8 mouse cellular contexts compared by ENCODE assay signal in the genomic region with DNA sequence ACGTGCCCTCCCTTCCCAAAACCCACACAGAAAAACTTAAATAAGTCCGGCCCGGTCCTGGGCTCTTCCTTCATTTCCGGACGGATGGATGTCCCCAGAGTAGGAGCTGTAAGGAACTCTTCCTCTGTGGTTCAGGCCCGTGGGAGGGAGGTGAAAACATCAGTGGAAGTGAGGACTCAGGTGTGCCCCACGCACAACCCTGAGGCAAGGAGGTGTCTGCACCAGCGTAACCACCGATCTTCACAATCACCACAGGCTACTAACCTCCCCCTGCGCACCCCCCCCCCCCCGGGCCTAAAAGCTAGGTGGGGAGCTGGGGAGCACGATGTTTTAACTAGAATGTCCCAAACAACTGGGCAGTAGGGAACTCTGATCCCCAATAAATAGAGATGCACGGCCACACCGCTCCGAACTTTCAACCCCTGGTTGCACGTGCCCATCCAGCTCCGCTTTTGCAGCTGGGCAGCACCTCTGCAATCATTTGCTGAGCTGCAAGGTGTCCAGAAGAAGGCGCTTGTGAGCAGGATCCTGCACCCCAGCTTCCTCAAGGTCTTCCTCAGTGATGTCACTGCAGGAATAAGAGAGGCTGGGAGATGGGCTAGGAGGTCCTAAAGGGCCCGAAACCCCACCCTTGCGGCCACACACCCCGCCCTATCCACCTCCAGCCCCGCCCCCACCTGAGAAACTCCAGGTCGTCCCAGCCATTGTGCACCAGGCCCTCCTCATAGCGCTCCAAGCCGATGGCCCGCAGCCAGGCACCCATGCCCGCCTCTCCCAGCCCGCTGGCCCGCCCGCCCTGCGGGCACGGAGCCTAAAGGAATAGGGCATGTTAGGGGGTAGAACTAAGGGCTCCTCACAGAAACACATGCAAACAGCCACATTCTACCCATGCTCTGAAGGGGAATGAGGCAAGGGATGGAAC. TPM values are rescaled to one million over a fixed set of nuclear protein-coding genes. Genes with fewer than 3 reads are reported as not detected.
DNase-seq lines count a peak whose midpoint lies in the region; ATAC-seq and TF ChIP-seq lines count a peak whose summit lies in the region.
"Had no signal": no experiment of that assay in that cellular context is flagged by ENCODE, and none has a peak within 500 bp of the region (broad histone marks: within the 10 kb centered on the region; RNA-seq: fewer than 3 reads in every experiment).

No protein-coding gene starts in this region.

- H3K27ac ChIP-seq in bone marrow, adult 2 months (ENCODE audit: control insufficient read depth, insufficient read depth, low read depth, low read length, poor library complexity): no peak overlapping the region
- H3K27ac ChIP-seq in hindbrain, embryonic 15.5 days (replicated peaks): no peak overlapping the region
- no peak overlapping the region for H3K27ac ChIP-seq in liver, postnatal 0 days (ENCODE audit: low read depth)

- no peak for TF ChIP-seq POLR2A in bone marrow, adult 2 months (IDR thresholded peaks at IDR 0.05; ENCODE audit: borderline replicate concordance, control insufficient read depth, low read depth, low read length)

- DNase-seq in WW6 (ENCODE audit: low read depth, low spot score): peak; percentile 64
- peak; percentile 25 for DNase-seq in liver, postnatal 0 days
- peak; percentile 36 for DNase-seq in retina, postnatal 1 day
- no peak for DNase-seq in gastrocnemius, postnatal 4 days (ENCODE audit: low spot score in 2 of 2)

- H3K9me3 ChIP-seq in hindbrain, embryonic 15.5 days: no peaks in the 10 kb centered on the region
- no peaks in the 10 kb centered on the region for H3K9me3 ChIP-seq in liver, postnatal 0 days (ENCODE audit: low read length)

- WGBS in bone marrow, adult 2 months: 72% methylated on average over 32 of the region's 32 CpGs
- 31% methylated on average over 32 of the region's 32 CpGs for WGBS in hindbrain, embryonic 15.5 days
- 50% methylated on average over 32 of the region's 32 CpGs for WGBS in liver, postnatal 0 days (ENCODE audit: insufficient replicate concordance)

- ATAC-seq in hindbrain, embryonic 15.5 days (ENCODE audit: low FRiP score, low read depth): no peak
- ATAC-seq in liver, postnatal 0 days: no peak
- ATAC-seq in cerebellum, adult (ENCODE audit: insufficient number of reproducible peaks, low FRiP score, low TSS enrichment): no peak

- no peak overlapping the region for H3K4me3 ChIP-seq in bone marrow, adult 2 months (replicated peaks; ENCODE audit: control insufficient read depth, low read depth, low read length)
- H3K4me3 ChIP-seq in hindbrain, embryonic 15.5 days: no peak overlapping the region
- H3K4me3 ChIP-seq in liver, postnatal 0 days (ENCODE audit: low read depth, low read length): no peak overlapping the region

- H3K27me3 ChIP-seq in hindbrain, embryonic 15.5 days: peaks cover 59% of the 10 kb centered on the region
- peaks cover 53% of the 10 kb centered on the region for H3K27me3 ChIP-seq in liver, postnatal 0 days (ENCODE audit: insufficient read depth, low read length)

- H3K4me1 ChIP-seq in bone marrow, adult 2 months (ENCODE audit: control insufficient read depth, insufficient read depth, low read length): no peaks in the 10 kb centered on the region
- peaks cover 25% of the 10 kb centered on the region for H3K4me1 ChIP-seq in hindbrain, embryonic 15.5 days (replicated peaks)
- peaks cover 13% of the 10 kb centered on the region for H3K4me1 ChIP-seq in liver, postnatal 0 days (ENCODE audit: insufficient read depth)

- TF ChIP-seq CTCF in bone marrow, adult 2 months (IDR thresholded peaks at IDR 0.05; ENCODE audit: control insufficient read depth, insufficient read depth, low read length): 0 out of 2 replicates have a peak, but pooled peaks have one; percentile 13
- peak; percentile 44 for TF ChIP-seq CTCF in liver, postnatal 0 days (IDR thresholded peaks at IDR 0.05; ENCODE audit: low read depth)

- H3K4me2 ChIP-seq in hindbrain, embryonic 15.5 days: peak overlapping the region; percentile 17; the same call in 1 of the 2 replicates
- H3K4me2 ChIP-seq in liver, postnatal 0 days (ENCODE audit: low read depth, low read length): no peak overlapping the region

- no peak for TF ChIP-seq EP300 in liver, postnatal 0 days (IDR thresholded peaks at IDR 0.05; ENCODE audit: low read depth)

- H3K36me3 ChIP-seq in hindbrain, embryonic 15.5 days: no peaks in the 10 kb centered on the region
- peaks cover 10% of the 10 kb centered on the region; the same call in 1 of the 2 replicates for H3K36me3 ChIP-seq in liver, postnatal 0 days (replicated peaks; ENCODE audit: insufficient read depth, low read length)

- H3K9ac ChIP-seq in hindbrain, embryonic 15.5 days: no peak overlapping the region
- H3K9ac ChIP-seq in liver, postnatal 0 days (replicated peaks): no peak overlapping the region

RNA-seq across cellular contexts. Expression of a gene that starts 5.0 kb away (rescaled TPM):
- not detected in 2 replicates for polyA plus RNA-seq in bone marrow, adult 2 months (2011; ENCODE audit: insufficient read depth, insufficient read length, low replicate concordance, missing spikeins)
- polyA plus RNA-seq in hindbrain, embryonic 15.5 days (2015; fragmentation: Nextera tagmentation; extraction: Ambion mirVana): 1.5 and 2.3 TPM in 2 replicates
- not detected in 2 replicates for polyA plus RNA-seq in liver, postnatal 0 days (2015; fragmentation: Nextera tagmentation; extraction: Ambion mirVana)
- under 1 TPM; 0.26 to 0.27 TPM for total RNA-seq in gastrocnemius, postnatal 4 days (2021)
- total RNA-seq: common myeloid progenitor, adult 5-6 weeks had no signal

RNA-seq across cellular contexts. Expression of a gene that starts 14.9 kb away (rescaled TPM):
- polyA plus RNA-seq in bone marrow, adult 2 months (2011; ENCODE audit: insufficient read depth, insufficient read length, low replicate concordance, missing spikeins): 9.4 and 22.7 TPM in 2 replicates
- 17.2 and 18.2 TPM in 2 replicates for polyA plus RNA-seq in hindbrain, embryonic 15.5 days (2015; fragmentation: Nextera tagmentation; extraction: Ambion mirVana)
- polyA plus RNA-seq in liver, postnatal 0 days (2015; fragmentation: Nextera tagmentation; extraction: Ambion mirVana): 5.0 TPM in 2 replicates
- total RNA-seq in gastrocnemius, postnatal 4 days (2021): 100 to 1,000 TPM in 1 of 2 experiments, 10 to 100 TPM in 1; 95.1 to 101 TPM

RNA-seq across cellular contexts. Expression of a gene that starts 33.9 kb away (rescaled TPM):
- polyA plus RNA-seq in bone marrow, adult 2 months (2011; ENCODE audit: insufficient read depth, insufficient read length, low replicate concordance, missing spikeins): 0.92 and 3.3 TPM in 2 replicates
- 2.4 and 2.9 TPM in 2 replicates for polyA plus RNA-seq in hindbrain, embryonic 15.5 days (2015; fragmentation: Nextera tagmentation; extraction: Ambion mirVana)
- polyA plus RNA-seq in liver, postnatal 0 days (2015; fragmentation: Nextera tagmentation; extraction: Ambion mirVana): 8.2 and 9.0 TPM in 2 replicates
- 1 to 10 TPM; 6.4 to 9.1 TPM for total RNA-seq in gastrocnemius, postnatal 4 days (2021)
- total RNA-seq: common myeloid progenitor, adult 5-6 weeks had no signal

RNA-seq across cellular contexts. Expression of a gene that starts 40.4 kb away (rescaled TPM):
- polyA plus RNA-seq in bone marrow, adult 2 months (2011; ENCODE audit: insufficient read depth, insufficient read length, low replicate concordance, missing spikeins): 79.0 and 97.5 TPM in 2 replicates
- polyA plus RNA-seq in hindbrain, embryonic 15.5 days (2015; fragmentation: Nextera tagmentation; extraction: Ambion mirVana): 72.9 and 77.5 TPM in 2 replicates
- polyA plus RNA-seq in liver, postnatal 0 days (2015; fragmentation: Nextera tagmentation; extraction: Ambion mirVana): 23.8 and 28.5 TPM in 2 replicates
- total RNA-seq in gastrocnemius, postnatal 4 days (2021): 10 to 100 TPM; 21.4 to 24.4 TPM

RNA-seq across cellular contexts. Expression of a gene that starts 47.5 kb away (rescaled TPM):
- polyA plus RNA-seq in bone marrow, adult 2 months (2011; ENCODE audit: insufficient read depth, insufficient read length, low replicate concordance, missing spikeins): 6.8 TPM in 1 of 2 replicates, not detected in the other
- polyA plus RNA-seq in hindbrain, embryonic 15.5 days (2015; fragmentation: Nextera tagmentation; extraction: Ambion mirVana): 29.8 and 51.4 TPM in 2 replicates
- 0.63 and 0.92 TPM in 2 replicates for polyA plus RNA-seq in liver, postnatal 0 days (2015; fragmentation: Nextera tagmentation; extraction: Ambion mirVana)
- 1 to 10 TPM; 1.1 to 1.6 TPM for total RNA-seq in gastrocnemius, postnatal 4 days (2021)
- total RNA-seq: common myeloid progenitor, adult 5-6 weeks had no signal

Comparison
In these comparisons a context has a peak if more than half of its experiments do, and no peak if none do; other contexts are left out.
1. DNase-seq: peak in WW6 (single experiment), liver, postnatal 0 days (single experiment) and retina, postnatal 1 day (single experiment); none in gastrocnemius, postnatal 4 days (0 of 2).